Mouse (Mus musculus): Measurements from ENCODE around the gene Ncf4. TPM values are rescaled to one million over a fixed set of nuclear protein-coding genes. Genes with fewer than 3 reads are reported as not detected.

Ncf4 gene
- polyA plus RNA-seq, 1 experiment from 2014 or later = 0.96 TPM

DNA sequence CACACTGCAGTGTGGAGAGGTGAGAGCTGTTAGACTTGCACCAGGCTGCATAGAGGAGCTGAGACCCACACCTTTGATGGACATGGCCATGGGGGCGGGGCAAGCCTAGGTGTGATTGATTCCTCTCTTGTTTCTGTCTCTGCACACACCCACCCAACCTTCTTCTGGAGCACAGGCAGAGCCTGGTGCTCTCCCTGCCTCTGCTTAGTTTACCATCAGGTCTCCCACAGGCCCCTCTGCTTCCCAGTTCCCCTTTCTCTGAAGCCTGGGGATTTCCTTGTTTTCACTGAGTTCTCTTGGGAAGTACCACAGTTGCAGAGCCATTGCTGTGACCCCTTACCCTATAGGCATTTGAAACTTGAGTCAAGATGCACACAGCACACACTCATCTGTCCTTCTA, 54.0 kb downstream of the Ncf4 start:
- no peaks in the 10 kb centered on the region for H3K4me1 ChIP-seq (ENCODE audit: control insufficient read depth, insufficient read depth, low read length)
- no peak overlapping the region for H3K4me3 ChIP-seq (replicated peaks; ENCODE audit: low read depth, low read length)
- H3K27me3 ChIP-seq (ENCODE audit: control insufficient read depth, insufficient read depth, low read length) = no peaks in the 10 kb centered on the region
- H3K4me2 ChIP-seq (ENCODE audit: low read length) = no peak overlapping the region
- H3K36me3 ChIP-seq (ENCODE audit: control insufficient read depth, insufficient read depth, low read length) = no peaks in the 10 kb centered on the region
- no peaks in the 10 kb centered on the region for H3K9me3 ChIP-seq (ENCODE audit: control insufficient read depth, low read length)
- WGBS = 77% methylated on average over 1 of the region's 1 CpGs
- no peak overlapping the region for H3K9ac ChIP-seq (replicated peaks; ENCODE audit: low read length)
- ATAC-seq (ENCODE audit: low FRiP score, low TSS enrichment) (no peak), DNase-seq (no peak)
- H3K27ac ChIP-seq (replicated peaks; ENCODE audit: low read depth, low read length) = no peak overlapping the region

DNA sequence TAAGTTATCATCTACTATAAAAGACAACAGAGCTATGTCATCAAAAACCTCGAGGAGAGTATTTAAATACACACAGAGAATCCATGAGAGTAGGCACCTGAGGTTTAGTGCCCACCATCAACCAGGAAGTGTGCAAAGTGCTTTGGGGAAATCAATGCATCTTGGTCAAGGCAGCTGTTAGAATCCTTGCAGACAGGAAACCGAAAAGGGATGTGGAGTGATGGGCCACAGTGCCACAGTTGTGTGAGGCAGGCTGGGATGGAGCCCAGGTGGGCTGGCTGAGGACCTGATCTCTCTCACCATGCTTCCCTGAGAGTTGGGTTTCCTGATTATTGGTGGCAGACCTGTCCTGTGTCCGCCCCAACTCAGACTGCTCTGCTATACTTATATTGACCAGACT, 55.0 kb downstream of the Ncf4 start:
- no peak overlapping the region for H3K4me2 ChIP-seq (ENCODE audit: low read length)
- H3K4me1 ChIP-seq (ENCODE audit: control insufficient read depth, insufficient read depth, low read length) = no peaks in the 10 kb centered on the region
- no peak overlapping the region for H3K27ac ChIP-seq (replicated peaks; ENCODE audit: low read depth, low read length)
- no peaks in the 10 kb centered on the region for H3K27me3 ChIP-seq (ENCODE audit: control insufficient read depth, insufficient read depth, low read length)
- 79% methylated on average over 3 of the region's 3 CpGs for WGBS
- no peak overlapping the region for H3K9ac ChIP-seq (replicated peaks; ENCODE audit: low read length)
- no peaks in the 10 kb centered on the region for H3K9me3 ChIP-seq (ENCODE audit: control insufficient read depth, low read length)
- no peaks in the 10 kb centered on the region for H3K36me3 ChIP-seq (ENCODE audit: control insufficient read depth, insufficient read depth, low read length)
- no peak for DNase-seq
- no peak overlapping the region for H3K4me3 ChIP-seq (replicated peaks; ENCODE audit: low read depth, low read length)
- no peak for ATAC-seq (ENCODE audit: low FRiP score, low TSS enrichment)

DNA sequence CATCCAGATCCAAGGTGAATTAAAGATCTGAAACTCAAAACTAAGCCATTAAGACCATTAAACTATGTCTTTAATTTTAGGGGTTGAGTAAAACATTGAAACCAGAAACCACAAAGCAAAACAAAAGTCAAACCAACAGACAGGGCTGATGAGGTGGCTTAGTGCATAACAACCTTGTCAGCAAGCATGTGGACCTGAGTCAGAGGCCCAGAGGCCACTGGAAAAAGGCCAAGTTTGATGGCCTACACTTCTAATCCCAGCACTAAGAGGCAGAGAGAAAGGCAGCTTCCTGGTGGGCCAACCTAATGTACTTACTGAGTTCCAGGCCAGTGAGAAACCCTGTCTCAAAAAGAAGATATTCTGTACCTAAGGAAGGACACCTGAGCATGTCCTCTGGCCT, 56.2 kb downstream of the Ncf4 start:
- H3K27ac ChIP-seq (replicated peaks; ENCODE audit: low read depth, low read length) = no peak overlapping the region
- no peaks in the 10 kb centered on the region for H3K4me1 ChIP-seq (ENCODE audit: control insufficient read depth, insufficient read depth, low read length)
- ATAC-seq (ENCODE audit: low FRiP score, low TSS enrichment) (no peak), DNase-seq (no peak)
- H3K4me3 ChIP-seq (replicated peaks; ENCODE audit: low read depth, low read length) = no peak overlapping the region
- H3K36me3 ChIP-seq (ENCODE audit: control insufficient read depth, insufficient read depth, low read length) = no peaks in the 10 kb centered on the region
- no peaks in the 10 kb centered on the region for H3K27me3 ChIP-seq (ENCODE audit: control insufficient read depth, insufficient read depth, low read length)
- no peaks in the 10 kb centered on the region for H3K9me3 ChIP-seq (ENCODE audit: control insufficient read depth, low read length)
- H3K9ac ChIP-seq (replicated peaks; ENCODE audit: low read length) = no peak overlapping the region
- no peak overlapping the region for H3K4me2 ChIP-seq (ENCODE audit: low read length)

DNA sequence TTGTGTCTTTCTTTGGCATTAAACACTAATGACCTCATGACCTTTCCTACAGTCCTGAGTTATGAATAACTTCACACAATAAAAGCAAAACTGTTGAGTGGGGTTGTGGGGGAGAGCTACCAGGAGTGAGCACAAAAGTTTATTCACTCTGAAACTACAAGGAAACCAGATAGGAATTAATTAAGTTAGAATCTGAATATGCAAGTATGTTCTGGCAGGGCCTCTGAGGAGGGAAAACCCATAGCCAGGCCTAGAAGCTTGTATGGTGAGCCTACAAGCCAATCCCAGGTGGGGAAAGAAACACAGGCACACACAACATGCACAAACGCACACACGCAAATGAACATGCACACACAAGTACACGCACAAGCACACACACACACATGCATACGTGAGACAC, 58.1 kb downstream of the Ncf4 start:
- Histone ChIP-seq H3K27ac (replicated peaks; ENCODE audit: low read depth, low read length) (no peak overlapping the region), H3K4me2 (ENCODE audit: low read length) (no peak overlapping the region), H3K4me3 (replicated peaks; ENCODE audit: low read depth, low read length) (no peak overlapping the region), H3K9me3 (ENCODE audit: control insufficient read depth, low read length) (no peaks in the 10 kb centered on the region), H3K36me3 (ENCODE audit: control insufficient read depth, insufficient read depth, low read length) (no peaks in the 10 kb centered on the region), H3K4me1 (ENCODE audit: control insufficient read depth, insufficient read depth, low read length) (no peaks in the 10 kb centered on the region), H3K9ac (replicated peaks; ENCODE audit: low read length) (no peak overlapping the region), H3K27me3 (ENCODE audit: control insufficient read depth, insufficient read depth, low read length) (no peaks in the 10 kb centered on the region)
- no peak for DNase-seq
- no peak for ATAC-seq (ENCODE audit: low FRiP score, low TSS enrichment)
- WGBS = 96% methylated on average over 4 of the region's 4 CpGs

DNA sequence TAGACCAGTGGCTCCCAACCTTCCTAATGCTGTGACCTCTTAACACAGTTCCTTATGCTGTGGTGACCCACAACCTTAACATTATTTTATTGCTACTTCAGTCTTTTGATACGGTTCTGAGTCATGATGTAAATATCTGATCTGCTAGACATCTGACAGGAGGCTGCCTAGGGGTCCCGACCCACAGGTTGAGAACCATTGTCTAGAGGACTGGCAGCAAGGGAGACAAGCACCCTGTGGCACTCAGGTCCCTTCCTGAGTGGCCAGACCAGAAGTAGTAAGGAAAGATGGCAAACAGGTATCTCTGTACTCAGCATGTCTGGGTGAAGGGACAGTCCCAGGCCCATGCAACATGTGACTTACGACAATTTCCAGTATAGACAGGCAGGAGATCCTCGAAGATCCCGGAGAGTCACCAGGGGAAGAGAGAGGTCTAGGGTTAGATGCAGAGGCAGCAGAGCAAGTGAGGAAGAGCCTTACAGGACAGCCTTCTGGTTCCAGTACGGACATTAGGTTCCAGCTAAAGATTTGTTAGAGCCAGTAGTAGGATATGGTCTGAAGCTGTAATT, 59.1 kb downstream of the Ncf4 start:
- no peaks in the 10 kb centered on the region for H3K4me1 ChIP-seq (ENCODE audit: control insufficient read depth, insufficient read depth, low read length)
- no peak overlapping the region for H3K9ac ChIP-seq (replicated peaks; ENCODE audit: low read length)
- no peaks in the 10 kb centered on the region for H3K9me3 ChIP-seq (ENCODE audit: control insufficient read depth, low read length)
- 91% methylated on average over 6 of the region's 6 CpGs for WGBS
- no peak overlapping the region for H3K27ac ChIP-seq (replicated peaks; ENCODE audit: low read depth, low read length)
- no peak for DNase-seq
- no peak for ATAC-seq (ENCODE audit: low FRiP score, low TSS enrichment)
- H3K36me3 ChIP-seq (ENCODE audit: control insufficient read depth, insufficient read depth, low read length) = no peaks in the 10 kb centered on the region
- no peak overlapping the region for H3K4me2 ChIP-seq (ENCODE audit: low read length)
- H3K4me3 ChIP-seq (replicated peaks; ENCODE audit: low read depth, low read length) = no peak overlapping the region
- H3K27me3 ChIP-seq (ENCODE audit: control insufficient read depth, insufficient read depth, low read length) = no peaks in the 10 kb centered on the region

DNA sequence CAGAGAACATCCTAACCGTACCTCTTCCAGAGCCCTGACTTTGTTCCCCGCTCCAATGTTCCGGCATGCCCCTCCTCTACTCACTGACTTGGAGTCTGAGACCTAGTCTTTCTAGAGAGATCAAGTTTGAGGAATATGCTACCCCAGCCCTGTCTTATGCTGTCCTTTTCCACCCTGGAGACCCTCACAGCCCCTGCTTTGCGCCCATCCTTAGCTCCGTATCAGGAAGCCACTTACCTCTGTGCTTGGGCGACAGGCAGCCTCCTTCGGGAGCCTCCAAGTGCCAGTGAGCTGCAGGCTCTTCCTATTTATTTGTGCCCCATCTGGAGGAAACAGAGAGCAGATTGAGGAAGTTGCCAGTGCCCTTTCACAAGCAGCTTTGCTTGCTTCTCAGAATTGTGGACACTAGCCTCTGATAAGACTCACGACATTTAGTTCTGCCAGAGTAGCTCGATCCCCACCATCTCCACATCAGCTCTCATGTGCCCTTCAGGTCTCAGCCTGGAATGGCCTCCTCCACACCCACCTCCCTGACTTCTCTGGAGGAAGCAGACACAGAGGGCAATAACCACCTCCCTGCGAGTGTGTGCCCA, 60.8 kb downstream of the Ncf4 start, which contains the start of gene Csf2rb2:
Gene Csf2rb2 (minus strand): TSS at position 381 of the 593 bp plus-strand sequence.
- ATAC-seq (ENCODE audit: low FRiP score, low TSS enrichment) = no peak
- no peak within 1 kb of the TSS for H3K4me3 ChIP-seq (replicated peaks; ENCODE audit: low read depth, low read length)

DNA sequence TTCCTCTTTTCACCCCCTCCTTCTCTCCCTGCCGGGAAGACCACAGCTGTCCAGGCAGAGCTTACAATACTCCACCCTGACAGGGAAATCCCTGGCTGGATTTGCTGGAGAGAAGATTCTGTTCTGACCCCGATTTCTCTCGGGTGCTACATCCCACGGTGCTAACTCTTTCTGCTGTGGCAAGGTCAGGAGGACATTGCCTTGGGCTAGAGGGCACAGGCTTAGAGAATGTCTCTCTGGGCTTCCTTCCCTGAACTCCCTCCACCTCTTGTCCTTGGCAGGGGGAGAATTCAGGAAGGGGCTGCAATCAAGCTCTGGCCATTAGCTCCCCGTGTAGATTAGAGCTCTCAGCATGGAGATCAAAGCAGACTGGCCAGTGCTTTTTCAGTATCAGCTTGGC, 65.3 kb downstream of the Ncf4 start:
- Histone ChIP-seq H3K27me3 (ENCODE audit: control insufficient read depth, insufficient read depth, low read length) (no peaks in the 10 kb centered on the region), H3K4me1 (ENCODE audit: control insufficient read depth, insufficient read depth, low read length) (no peaks in the 10 kb centered on the region), H3K36me3 (ENCODE audit: control insufficient read depth, insufficient read depth, low read length) (no peaks in the 10 kb centered on the region), H3K9ac (replicated peaks; ENCODE audit: low read length) (no peak overlapping the region), H3K4me3 (replicated peaks; ENCODE audit: low read depth, low read length) (no peak overlapping the region), H3K9me3 (ENCODE audit: control insufficient read depth, low read length) (no peaks in the 10 kb centered on the region), H3K27ac (replicated peaks; ENCODE audit: low read depth, low read length) (no peak overlapping the region), H3K4me2 (ENCODE audit: low read length) (no peak overlapping the region)
- WGBS = 49% methylated on average over 5 of the region's 5 CpGs
- DNase-seq = no peak
- no peak for ATAC-seq (ENCODE audit: low FRiP score, low TSS enrichment)

More for the DNA sequence above, 60.8 kb downstream of the Ncf4 start, which contains the start of gene Csf2rb2:
- no peak within 1 kb of the TSS for H3K27ac ChIP-seq (replicated peaks; ENCODE audit: low read depth, low read length)
- H3K27me3 ChIP-seq (ENCODE audit: control insufficient read depth, insufficient read depth, low read length) = no peaks in the 10 kb centered on the region
- H3K36me3 ChIP-seq (ENCODE audit: control insufficient read depth, insufficient read depth, low read length) = no peaks in the 10 kb centered on the region
- H3K4me1 ChIP-seq (ENCODE audit: control insufficient read depth, insufficient read depth, low read length) = no peaks in the 10 kb centered on the region
- H3K9me3 ChIP-seq (ENCODE audit: control insufficient read depth, low read length) = no peaks in the 10 kb centered on the region
- 87% methylated on average over 10 of the region's 10 CpGs for WGBS
- H3K4me2 ChIP-seq (ENCODE audit: low read length) = no peak within 1 kb of the TSS
- no peak for DNase-seq
- no peak within 1 kb of the TSS for H3K9ac ChIP-seq (replicated peaks; ENCODE audit: low read length)

DNA sequence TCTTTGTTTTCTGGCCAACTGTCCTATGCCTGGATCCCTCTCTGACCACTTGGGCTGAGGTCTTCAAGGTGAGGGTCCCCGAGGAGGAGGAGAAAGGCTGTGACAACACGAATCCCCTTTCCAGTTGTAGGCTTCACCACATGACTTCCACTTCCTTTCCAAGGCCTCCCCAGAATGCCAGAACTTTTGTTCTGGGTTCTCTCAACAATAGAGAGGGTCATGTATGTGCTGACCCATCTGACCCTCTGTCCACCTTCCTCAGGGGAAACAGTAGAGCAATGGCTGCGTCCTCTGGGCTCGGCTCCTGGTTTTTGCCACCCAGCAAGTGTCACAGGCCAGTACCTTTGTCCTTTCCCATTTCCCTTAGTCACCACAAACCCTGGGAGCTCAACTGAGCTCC, 66.4 kb downstream of the Ncf4 start:
- no peak overlapping the region for H3K4me3 ChIP-seq (replicated peaks; ENCODE audit: low read depth, low read length)
- H3K4me2 ChIP-seq (ENCODE audit: low read length) = no peak overlapping the region
- H3K27me3 ChIP-seq (ENCODE audit: control insufficient read depth, insufficient read depth, low read length) = no peaks in the 10 kb centered on the region
- no peak overlapping the region for H3K27ac ChIP-seq (replicated peaks; ENCODE audit: low read depth, low read length)
- H3K9me3 ChIP-seq (ENCODE audit: control insufficient read depth, low read length) = no peaks in the 10 kb centered on the region
- H3K36me3 ChIP-seq (ENCODE audit: control insufficient read depth, insufficient read depth, low read length) = no peaks in the 10 kb centered on the region
- no peak overlapping the region for H3K9ac ChIP-seq (replicated peaks; ENCODE audit: low read length)
- DNase-seq = no peak
- WGBS = 75% methylated on average over 4 of the region's 4 CpGs
- ATAC-seq (ENCODE audit: low FRiP score, low TSS enrichment) = no peak
- no peaks in the 10 kb centered on the region for H3K4me1 ChIP-seq (ENCODE audit: control insufficient read depth, insufficient read depth, low read length)

Data from midbrain, embryonic 14.5 days (tissue).